Mouse (Mus musculus): ENCODE measurements around the gene Gprin1. TPM values are rescaled to one million over a fixed set of nuclear protein-coding genes. Genes with fewer than 3 reads are reported as not detected.

The Gprin1 gene
- total RNA-seq, 1 experiment from 2014 or later: not detected

GRCm38 (mm10) chr13:54746896-54747295 lies 2.8 kb downstream of the Gprin1 start:
- no peak for ATAC-seq (ENCODE audit: extremely low read depth, insufficient number of reproducible peaks, low FRiP score, poor library complexity, severe bottlenecking)

GRCm38 (mm10) chr13:54746110-54746509 lies 3.6 kb downstream of the Gprin1 start:
- no peak for ATAC-seq (ENCODE audit: extremely low read depth, insufficient number of reproducible peaks, low FRiP score, poor library complexity, severe bottlenecking)

- no peak for ATAC-seq (ENCODE audit: extremely low read depth, insufficient number of reproducible peaks, low FRiP score, poor library complexity, severe bottlenecking)
These were observed 11.5 kb downstream of the Gprin1 start for GRCm38 (mm10) chr13:54738213-54738601.

GRCm38 (mm10) chr13:54737488-54738212 lies 12.0 kb downstream of the Gprin1 start:
- ATAC-seq (ENCODE audit: extremely low read depth, insufficient number of reproducible peaks, low FRiP score, poor library complexity, severe bottlenecking): no peak

DNA sequence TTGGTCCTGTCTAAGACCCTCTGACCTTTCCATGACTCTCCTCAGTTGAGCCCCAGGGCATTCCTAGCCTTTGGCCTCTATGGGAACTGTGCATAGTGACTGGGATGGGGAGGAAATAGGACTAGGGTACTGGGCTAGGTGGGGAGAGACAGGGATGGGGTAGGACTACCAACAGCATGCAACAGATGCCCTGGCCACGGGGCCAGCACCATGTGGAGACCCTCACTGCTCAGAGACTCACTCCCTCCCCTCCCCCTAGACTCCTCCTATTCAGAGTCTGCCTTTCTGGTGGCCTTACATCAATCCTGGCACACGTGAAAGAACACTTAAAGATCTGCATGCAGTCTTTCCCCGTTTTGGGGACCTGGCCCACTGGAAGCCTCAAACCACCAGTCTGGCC lies 12.7 kb downstream of the Gprin1 start:
- no peak for ATAC-seq (ENCODE audit: extremely low read depth, insufficient number of reproducible peaks, low FRiP score, poor library complexity, severe bottlenecking)

- ATAC-seq (ENCODE audit: extremely low read depth, insufficient number of reproducible peaks, low FRiP score, poor library complexity, severe bottlenecking): no peak
These were observed 23.5 kb downstream of the Gprin1 start for GRCm38 (mm10) chr13:54726131-54726530.

- no peak for ATAC-seq (ENCODE audit: extremely low read depth, insufficient number of reproducible peaks, low FRiP score, poor library complexity, severe bottlenecking)
These were observed 26.5 kb downstream of the Gprin1 start for GRCm38 (mm10) chr13:54723143-54723542.

GRCm38 (mm10) chr13:54716916-54717315 lies 32.8 kb downstream of the Gprin1 start:
- peak; percentile 53; the same call in 1 of the 2 replicates for ATAC-seq (ENCODE audit: extremely low read depth, insufficient number of reproducible peaks, low FRiP score, poor library complexity, severe bottlenecking)

GRCm38 (mm10) chr13:54714996-54715395 lies 34.7 kb downstream of the Gprin1 start:
- no peak for ATAC-seq (ENCODE audit: extremely low read depth, insufficient number of reproducible peaks, low FRiP score, poor library complexity, severe bottlenecking)

- ATAC-seq (ENCODE audit: extremely low read depth, insufficient number of reproducible peaks, low FRiP score, poor library complexity, severe bottlenecking): no peak
These were observed 35.3 kb downstream of the Gprin1 start for GRCm38 (mm10) chr13:54714393-54714792.

DNA sequence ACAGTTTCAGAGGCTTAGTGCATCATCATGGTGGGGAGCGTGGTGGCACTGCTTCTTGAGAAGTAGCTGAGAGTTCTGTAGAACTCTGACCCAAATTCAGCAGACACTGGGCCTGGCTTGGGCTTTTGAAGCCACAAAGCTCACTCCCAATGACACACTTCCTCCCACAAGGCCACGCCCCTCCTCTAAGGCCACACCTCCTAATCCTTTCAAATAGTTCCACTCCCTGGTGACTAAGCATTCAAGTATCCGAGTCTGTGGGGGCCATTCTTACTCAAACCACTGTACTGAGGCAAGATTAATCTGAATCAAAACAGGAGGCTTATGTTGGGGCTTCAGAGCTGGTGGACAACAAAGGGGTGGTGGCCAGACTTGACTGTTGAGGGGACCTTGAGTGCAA lies 38.8 kb downstream of the Gprin1 start:
- ATAC-seq (ENCODE audit: extremely low read depth, insufficient number of reproducible peaks, low FRiP score, poor library complexity, severe bottlenecking): no peak

GRCm38 (mm10) chr13:54704890-54705289 lies 44.8 kb downstream of the Gprin1 start:
- ATAC-seq (ENCODE audit: extremely low read depth, insufficient number of reproducible peaks, low FRiP score, poor library complexity, severe bottlenecking): no peak

GRCm38 (mm10) chr13:54702507-54702906 lies 47.2 kb downstream of the Gprin1 start:
- ATAC-seq (ENCODE audit: extremely low read depth, insufficient number of reproducible peaks, low FRiP score, poor library complexity, severe bottlenecking): peak; percentile 65

- no peak for ATAC-seq (ENCODE audit: extremely low read depth, insufficient number of reproducible peaks, low FRiP score, poor library complexity, severe bottlenecking)
These were observed 48.4 kb downstream of the Gprin1 start, which contains the start of gene Cdhr2 for GRCm38 (mm10) chr13:54701243-54701642. TSS of gene Cdhr2 (plus strand) at chr13:54701461.

DNA sequence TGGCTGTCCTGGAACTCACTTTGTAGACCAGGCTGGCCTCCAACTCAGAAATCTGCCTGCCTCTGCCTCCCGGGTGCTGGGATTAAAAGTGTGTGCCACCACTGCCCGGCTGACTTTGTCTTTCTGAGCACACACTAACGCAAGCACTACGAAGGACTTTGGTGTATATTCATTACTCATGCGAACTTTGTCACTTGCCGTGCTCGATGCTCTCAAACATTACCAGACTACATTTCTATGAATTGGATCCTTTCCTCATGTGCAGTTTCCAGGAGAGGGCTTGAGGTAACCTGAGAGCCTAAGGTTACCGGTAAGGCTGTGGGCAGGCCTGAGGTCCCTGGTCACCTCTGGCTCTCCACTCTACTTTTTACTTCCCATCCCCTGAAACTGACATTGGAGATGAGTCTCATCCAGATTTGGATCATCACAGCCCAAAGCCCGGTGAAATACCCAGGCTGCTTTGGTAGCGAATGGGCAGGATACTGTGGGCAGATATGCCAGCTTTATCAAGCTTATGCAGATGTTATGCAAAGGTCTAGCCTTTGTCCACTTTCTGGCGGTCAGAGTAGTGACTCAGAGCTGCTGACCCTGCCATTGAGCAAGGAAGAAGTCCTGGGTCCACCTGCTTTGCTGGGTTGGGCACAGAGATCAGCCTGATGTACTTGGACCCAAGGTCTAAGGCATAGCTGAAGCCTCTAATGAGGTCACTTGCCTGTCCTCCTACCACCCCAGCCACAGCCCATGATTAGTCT lies 54.0 kb downstream of the Gprin1 start:
- no peak for ATAC-seq (ENCODE audit: extremely low read depth, insufficient number of reproducible peaks, low FRiP score, poor library complexity, severe bottlenecking)

DNA sequence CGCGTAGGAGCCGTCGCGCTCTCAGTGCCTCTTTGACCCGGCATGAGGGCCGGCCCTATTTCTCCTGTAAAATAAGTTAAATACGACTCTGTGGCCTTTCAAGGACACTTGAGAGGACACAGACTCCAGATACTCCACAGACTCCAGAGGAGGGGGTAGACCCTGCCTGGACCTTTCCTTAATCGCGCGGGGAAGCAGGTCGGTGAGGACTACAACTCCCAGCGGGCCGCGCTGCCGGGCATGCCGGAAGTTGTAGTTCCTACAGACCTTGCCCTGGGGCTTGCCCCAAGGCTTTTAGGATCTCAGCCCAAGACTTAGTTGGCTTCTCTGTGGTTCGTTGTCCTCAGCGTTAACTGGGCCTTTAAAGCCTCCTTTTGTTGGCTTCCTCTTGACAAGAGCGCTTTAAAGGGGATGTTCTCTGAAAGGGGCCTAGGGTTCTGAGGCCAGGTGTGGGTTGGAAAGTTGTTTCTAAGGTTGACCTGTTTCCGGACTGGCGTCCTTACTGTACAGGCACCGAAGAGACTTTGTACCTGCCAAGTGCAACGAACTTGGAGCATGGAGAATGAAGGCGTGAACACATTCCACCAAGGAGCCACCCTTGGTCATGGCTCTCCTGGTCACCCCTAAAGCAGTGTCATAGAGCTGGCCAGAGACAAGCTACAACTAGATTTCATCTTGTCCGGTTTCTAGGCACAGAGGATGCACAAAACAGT lies 55.2 kb downstream of the Gprin1 start:
- ATAC-seq (ENCODE audit: extremely low read depth, insufficient number of reproducible peaks, low FRiP score, poor library complexity, severe bottlenecking): peak; percentile 49

- peak; percentile 81 for ATAC-seq (ENCODE audit: extremely low read depth, insufficient number of reproducible peaks, low FRiP score, poor library complexity, severe bottlenecking)
These were observed 55.9 kb downstream of the Gprin1 start, which contains the start of gene Rnf44 for GRCm38 (mm10) chr13:54693558-54694347. TSS of gene Rnf44 (minus strand) at chr13:54693907.

- no peak for ATAC-seq (ENCODE audit: extremely low read depth, insufficient number of reproducible peaks, low FRiP score, poor library complexity, severe bottlenecking)
These were observed 56.7 kb downstream of the Gprin1 start for GRCm38 (mm10) chr13:54692711-54693557.

Data from neutrophil, adult 5-6 weeks (primary cell).